ENCODE assay signal across 13 mouse cellular contexts in the genomic region with DNA sequence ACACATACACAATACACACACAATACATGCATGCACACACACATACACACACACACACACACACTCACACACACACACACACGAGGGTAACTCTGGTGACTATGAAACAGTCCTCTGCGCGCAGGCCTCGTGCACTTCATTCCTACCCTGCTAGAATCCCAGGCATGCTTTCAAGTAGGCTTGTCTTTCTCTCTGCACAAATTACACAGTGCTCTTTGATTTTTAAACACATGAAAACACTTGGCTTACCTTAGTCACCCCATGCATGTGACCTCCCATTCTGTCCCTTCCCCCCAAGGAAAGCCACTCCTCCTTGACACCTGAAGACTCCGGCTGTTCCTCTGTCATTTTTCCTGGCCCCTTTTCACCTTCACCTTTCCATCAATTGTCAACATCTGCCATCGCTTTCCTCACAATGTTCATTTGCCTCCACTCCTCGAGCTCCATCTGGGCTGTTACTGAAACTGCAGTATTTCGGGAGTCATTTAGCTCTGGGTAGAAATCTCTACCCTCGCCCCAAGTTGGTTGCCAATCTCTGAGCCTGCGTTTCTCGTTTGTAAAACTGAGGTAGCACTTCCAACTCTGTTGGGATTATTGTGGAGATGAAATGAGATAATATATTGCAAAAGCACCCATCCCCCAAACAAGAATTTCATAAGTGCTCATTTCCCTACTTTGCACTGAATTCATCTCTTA.
DNase-seq lines count a peak whose midpoint lies in the region; TF ChIP-seq lines count a peak whose summit lies in the region.
"Had no signal": no experiment of that assay in that cellular context is flagged by ENCODE, and none has a peak within 500 bp of the region (broad histone marks: within the 10 kb centered on the region; RNA-seq: fewer than 3 reads in every experiment).

No protein-coding gene starts in this region.

- TF ChIP-seq POLR2A in lung, adult 2 months (IDR thresholded peaks at IDR 0.05; ENCODE audit: borderline replicate concordance, extremely low read depth, low read depth, low read length): no peak

- peak; percentile 21 for DNase-seq in layer of hippocampus, adult 11-12 months (ENCODE audit: low spot score)
- no peak for DNase-seq in layer of hippocampus, postnatal 25 days (ENCODE audit: extremely low spot score in 1 of 2, low spot score in 1 of 2)
- peak; percentile 49 for DNase-seq in right cerebral cortex, adult 18-20 months
- no peak for DNase-seq in right cerebral cortex, adult 2 months (ENCODE audit: low spot score in 2 of 2)
- DNase-seq in lung, adult 2 months: peak; percentile 23
- DNase-seq in lung, postnatal 4 days: peak; percentile 19 to 62
- no peak for DNase-seq in MN1 (ENCODE audit: low spot score)
- DNase-seq: cerebellum, adult 9-11 months; kidney, adult 11 months; midbrain, embryonic 14.5 days; retina, postnatal 1 day; thymus, postnatal 36 days had no signal

- no peak for TF ChIP-seq CTCF in lung, adult 2 months (IDR thresholded peaks at IDR 0.05; ENCODE audit: insufficient read depth, low read length)

- 63% methylated on average over 11 of the region's 11 CpGs for WGBS in lung, adult 2 months

- no peaks in the 10 kb centered on the region; the same call in 1 of the 2 replicates for H3K4me1 ChIP-seq in lung, adult 2 months (ENCODE audit: control insufficient read depth, insufficient read depth, low read length)
- H3K4me1 ChIP-seq: liver, embryonic 15.5 days had no signal

- no peak overlapping the region for H3K4me3 ChIP-seq in lung, adult 2 months (replicated peaks; ENCODE audit: extremely low read depth, low read depth, low read length)
- H3K4me3 ChIP-seq: liver, embryonic 15.5 days had no signal

Comparison
In these comparisons a context has a peak if more than half of its experiments do, and no peak if none do; other contexts are left out.
1. DNase-seq: peak in layer of hippocampus, adult 11-12 months (single experiment), right cerebral cortex, adult 18-20 months (single experiment), lung, adult 2 months (single experiment) and lung, postnatal 4 days (2 of 2); none in layer of hippocampus, postnatal 25 days (0 of 2), right cerebral cortex, adult 2 months (0 of 2) and MN1 (single experiment).